Mouse (Mus musculus): ENCODE measurements around the gene Tcf15. TPM values are rescaled to one million over a fixed set of nuclear protein-coding genes. Genes with fewer than 3 reads are reported as not detected.

Tcf15 gene
- polyA plus RNA-seq, 1 experiment = not detected

DNA sequence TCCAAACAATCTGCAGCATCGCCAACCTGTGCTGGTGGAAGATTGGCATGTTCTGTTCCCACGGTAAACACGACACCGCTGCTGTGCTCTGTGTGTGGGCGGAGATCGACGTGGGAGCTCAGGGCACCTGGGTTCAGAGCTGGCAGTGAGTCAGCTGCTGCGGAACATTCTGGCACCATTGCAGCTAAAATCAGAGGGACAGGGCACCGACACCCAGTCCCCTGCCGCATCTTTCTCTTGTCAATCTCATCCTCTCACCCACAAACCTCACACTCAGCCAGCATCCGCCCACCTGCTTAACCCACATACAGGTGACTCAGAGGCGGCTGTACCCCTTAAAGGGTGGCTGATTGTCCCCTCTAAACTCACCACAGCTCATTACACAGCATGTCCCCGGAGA is 41.6 kb upstream of the Tcf15 start:
- Histone ChIP-seq H3K36me3 (ENCODE audit: control insufficient read depth, insufficient read depth) (no peaks in the 10 kb centered on the region), H3K4me2 (ENCODE audit: low read depth) (no peak overlapping the region), H3K27me3 (ENCODE audit: control insufficient read depth, insufficient read depth, insufficient read length) (peaks cover 10% of the 10 kb centered on the region), H3ac (ENCODE audit: control insufficient read depth, insufficient read length) (no peak overlapping the region), H3K79me2 (ENCODE audit: control insufficient read depth, insufficient read depth) (peaks cover 8% of the 10 kb centered on the region), H3K4me3 (no peak overlapping the region)
- no peak for TF ChIP-seq MYOG (IDR thresholded peaks at IDR 0.05; ENCODE audit: control insufficient read depth in 1 of 3, insufficient read depth in 1 of 3, insufficient read length in 2 of 3, low read depth in 2 of 3)
- no peak for TF ChIP-seq USF1 (IDR thresholded peaks at IDR 0.05; ENCODE audit: low read depth)
- TF ChIP-seq REST (IDR thresholded peaks at IDR 0.05; ENCODE audit: insufficient read depth, insufficient read length) = no peak
- TF ChIP-seq CEBPB (IDR thresholded peaks at IDR 0.05; ENCODE audit: insufficient read depth, poor library complexity, severe bottlenecking) = no peak
- TF ChIP-seq POLR2A (IDR thresholded peaks at IDR 0.05; ENCODE audit: insufficient read length, low read depth) = no peak
- TF ChIP-seq TCF3 (IDR thresholded peaks at IDR 0.05; ENCODE audit: insufficient read length, low read depth) = no peak
- no peak for TF ChIP-seq MYOD1 (IDR thresholded peaks at IDR 0.05; ENCODE audit: control insufficient read depth in 1 of 3, insufficient read length in 2 of 3, low read depth in 2 of 3)

DNA sequence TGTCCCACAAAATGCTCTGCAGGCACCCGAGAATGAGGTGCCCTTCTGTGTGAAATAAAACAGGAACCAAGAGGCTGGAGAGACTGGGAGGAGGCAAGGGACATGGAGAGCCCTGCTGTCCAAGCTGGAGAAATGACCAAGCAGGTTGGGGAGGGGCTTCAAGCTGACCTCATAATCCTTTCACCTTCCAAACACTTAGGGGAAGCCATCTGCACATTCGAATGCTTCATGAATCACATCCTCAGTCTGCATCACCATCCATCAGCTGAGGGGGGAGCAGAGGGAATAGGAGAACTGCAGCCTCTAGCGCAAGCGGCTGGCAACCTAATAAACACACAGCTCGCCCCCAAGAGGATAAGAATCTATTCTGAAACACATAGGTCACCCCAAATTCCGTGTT is 41.0 kb upstream of the Tcf15 start:
- peaks cover 10% of the 10 kb centered on the region for H3K27me3 ChIP-seq (ENCODE audit: control insufficient read depth, insufficient read depth, insufficient read length)
- H3K79me2 ChIP-seq (ENCODE audit: control insufficient read depth, insufficient read depth) = peaks cover 8% of the 10 kb centered on the region
- no peak for TF ChIP-seq MYOD1 (IDR thresholded peaks at IDR 0.05; ENCODE audit: control insufficient read depth in 1 of 3, insufficient read length in 2 of 3, low read depth in 2 of 3)

DNA sequence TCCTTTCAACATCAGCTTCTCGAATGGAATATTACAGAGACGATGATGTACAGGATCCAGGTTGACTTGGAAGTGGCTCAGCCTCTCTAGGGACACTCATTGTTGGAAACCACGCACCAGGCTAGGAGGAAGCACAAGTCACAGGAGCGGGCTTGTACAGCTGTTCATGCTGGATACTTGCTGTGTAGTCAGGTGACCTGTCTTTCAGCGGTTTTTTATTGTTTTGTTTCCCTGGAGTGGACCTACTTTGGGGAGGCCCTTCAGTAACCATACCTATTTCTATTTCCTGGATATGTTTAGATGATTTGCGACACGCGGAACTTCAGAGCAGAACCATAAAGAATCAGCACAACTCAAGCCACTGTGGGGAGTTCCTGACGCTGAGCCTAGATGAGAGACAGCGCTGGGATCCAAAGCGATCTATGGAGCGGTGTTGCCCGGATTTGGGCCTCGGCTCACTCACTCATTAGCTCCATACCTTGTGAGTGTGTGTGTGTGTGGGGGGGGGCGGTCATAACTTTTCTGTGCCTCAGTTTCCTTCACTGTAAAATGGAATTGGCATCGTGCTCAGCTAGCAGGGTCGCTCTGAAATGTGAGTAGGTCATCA is 38.5 kb upstream of the Tcf15 start:
- H3ac ChIP-seq (ENCODE audit: control insufficient read depth, insufficient read length) = peak overlapping the region; percentile 49

More for the DNA sequence above, 41.0 kb upstream of the Tcf15 start:
- Histone ChIP-seq H3K4me3 (no peak overlapping the region), H3K36me3 (ENCODE audit: control insufficient read depth, insufficient read depth) (no peaks in the 10 kb centered on the region), H3K4me2 (ENCODE audit: low read depth) (no peak overlapping the region), H3ac (ENCODE audit: control insufficient read depth, insufficient read length) (no peak overlapping the region)

DNA sequence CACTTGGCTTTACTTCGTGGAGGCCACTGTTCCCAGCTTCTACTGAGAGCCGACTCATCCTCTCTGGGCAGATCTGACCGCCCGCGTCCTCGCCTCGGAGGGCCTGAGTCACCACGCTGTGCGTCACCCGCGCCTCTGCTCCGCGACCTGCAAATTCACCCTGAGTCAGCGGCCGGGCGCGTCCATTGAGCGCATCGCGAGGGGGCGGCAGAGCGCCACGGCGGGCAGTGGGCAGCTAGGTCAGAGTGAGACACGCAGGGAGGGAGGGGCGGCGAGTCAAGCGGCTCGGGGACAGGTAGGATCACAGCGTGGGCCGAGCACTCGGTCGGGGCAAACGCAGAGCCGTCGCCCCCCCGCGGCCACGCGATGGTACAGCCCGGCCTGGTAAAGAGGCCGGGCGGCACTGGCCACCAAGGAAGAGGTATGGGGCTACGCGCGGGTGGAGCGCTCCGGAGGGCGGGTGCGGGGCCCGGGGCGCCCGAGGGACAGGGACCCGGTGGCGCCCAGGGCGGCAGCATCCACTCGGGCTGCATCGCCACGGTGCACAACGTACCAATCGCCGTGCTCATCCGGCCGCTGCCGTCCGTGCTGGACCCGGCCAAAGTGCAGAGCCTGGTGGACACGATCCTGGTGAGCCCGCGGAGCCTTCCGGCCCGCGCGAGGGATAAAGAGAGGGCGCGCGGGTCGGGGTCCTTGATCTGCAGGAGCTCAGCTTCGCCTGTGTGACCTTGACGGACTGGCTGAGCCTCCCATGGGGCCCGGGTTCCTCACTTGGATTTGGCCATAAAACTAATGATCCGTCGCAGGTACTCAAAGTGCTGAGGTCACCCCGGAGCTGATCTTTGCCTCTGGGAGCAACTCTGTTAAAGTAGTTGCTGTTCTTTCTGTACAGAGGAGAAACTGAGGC is 37.8 kb upstream of the Tcf15 start, which contains the start of gene Srxn1:
Srxn1 (plus strand) TSS at position 199 of the 907 bp plus-strand sequence.
- Histone ChIP-seq H3K79me2 (ENCODE audit: control insufficient read depth, insufficient read depth) (peaks cover 8% of the 10 kb centered on the region), H3K4me2 (ENCODE audit: low read depth) (peak within 1 kb of the TSS; percentile 76), H3K36me3 (ENCODE audit: control insufficient read depth, insufficient read depth) (peaks cover 9% of the 10 kb centered on the region), H3K4me3 (peak within 1 kb of the TSS; percentile 48), H3K27me3 (ENCODE audit: control insufficient read depth, insufficient read depth, insufficient read length) (no peaks in the 10 kb centered on the region), H3ac (ENCODE audit: control insufficient read depth, insufficient read length) (peak within 1 kb of the TSS; percentile 49)
- no peak for TF ChIP-seq TCF3 (IDR thresholded peaks at IDR 0.05; ENCODE audit: insufficient read length, low read depth)
- TF ChIP-seq MYOD1 (IDR thresholded peaks at IDR 0.05; ENCODE audit: control insufficient read depth in 1 of 3, insufficient read length in 2 of 3, low read depth in 2 of 3) = peak in 1 of 3 experiments; percentile 42
- peak; percentile 73 for TF ChIP-seq POLR2A (IDR thresholded peaks at IDR 0.05; ENCODE audit: insufficient read length, low read depth)
- peak; percentile 46 for TF ChIP-seq POLR2AphosphoS2 (IDR thresholded peaks at IDR 0.05; ENCODE audit: insufficient read length, low read depth)
- peak in 2 of 3 experiments; percentile 13 to 58 for TF ChIP-seq MYOG (IDR thresholded peaks at IDR 0.05; ENCODE audit: control insufficient read depth in 1 of 3, insufficient read depth in 1 of 3, insufficient read length in 2 of 3, low read depth in 2 of 3)

More for the DNA sequence above, 38.5 kb upstream of the Tcf15 start:
- H3K4me2 ChIP-seq (ENCODE audit: low read depth) = peak overlapping the region; percentile 76
- H3K79me2 ChIP-seq (ENCODE audit: control insufficient read depth, insufficient read depth) = peaks cover 8% of the 10 kb centered on the region
- H3K36me3 ChIP-seq (ENCODE audit: control insufficient read depth, insufficient read depth) = peaks cover 9% of the 10 kb centered on the region
- no peak for TF ChIP-seq E2F4 (IDR thresholded peaks at IDR 0.05; ENCODE audit: insufficient read depth)
- peak; percentile 16 for TF ChIP-seq USF1 (IDR thresholded peaks at IDR 0.05; ENCODE audit: low read depth)
- peak in 1 of 3 experiments; percentile 40 for TF ChIP-seq MYOG (IDR thresholded peaks at IDR 0.05; ENCODE audit: control insufficient read depth in 1 of 3, insufficient read depth in 1 of 3, insufficient read length in 2 of 3, low read depth in 2 of 3)
- TF ChIP-seq MYOD1 (IDR thresholded peaks at IDR 0.05; ENCODE audit: control insufficient read depth in 1 of 3, insufficient read length in 2 of 3, low read depth in 2 of 3) = peak in 2 of 3 experiments; percentile 54 to 69
- peak overlapping the region; percentile 48 for H3K4me3 ChIP-seq
- no peaks in the 10 kb centered on the region for H3K27me3 ChIP-seq (ENCODE audit: control insufficient read depth, insufficient read depth, insufficient read length)

DNA sequence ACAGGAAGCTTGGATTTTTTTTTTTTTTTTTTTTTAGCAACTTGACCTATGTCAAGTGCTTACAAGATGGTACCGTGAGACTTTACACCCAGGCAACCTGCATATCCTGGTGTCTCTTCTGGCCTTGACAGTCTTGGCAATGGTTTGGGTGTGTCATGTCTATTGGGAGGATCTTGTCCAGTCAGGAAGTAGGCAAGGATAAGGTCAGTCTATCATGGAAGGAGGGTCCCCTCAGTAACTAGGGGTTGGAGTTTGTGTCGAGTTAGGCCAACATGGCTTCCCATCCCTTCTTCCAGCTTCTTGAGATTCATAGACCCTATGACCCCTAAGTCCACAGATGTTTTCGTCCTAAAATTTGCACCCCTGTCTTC is 37.2 kb upstream of the Tcf15 start:
- H3K79me2 ChIP-seq (ENCODE audit: control insufficient read depth, insufficient read depth) = peaks cover 8% of the 10 kb centered on the region
- peak overlapping the region; percentile 76 for H3K4me2 ChIP-seq (ENCODE audit: low read depth)
- H3K36me3 ChIP-seq (ENCODE audit: control insufficient read depth, insufficient read depth) = peaks cover 9% of the 10 kb centered on the region
- H3ac ChIP-seq (ENCODE audit: control insufficient read depth, insufficient read length) = peak overlapping the region; percentile 49
- H3K27me3 ChIP-seq (ENCODE audit: control insufficient read depth, insufficient read depth, insufficient read length) = no peaks in the 10 kb centered on the region
- TF ChIP-seq USF1 (IDR thresholded peaks at IDR 0.05; ENCODE audit: low read depth) (no peak), POLR2A (IDR thresholded peaks at IDR 0.05; ENCODE audit: insufficient read length, low read depth) (no peak), POLR2AphosphoS2 (IDR thresholded peaks at IDR 0.05; ENCODE audit: insufficient read length, low read depth) (no peak), MAX (IDR thresholded peaks at IDR 0.05; ENCODE audit: low read depth) (no peak), E2F4 (IDR thresholded peaks at IDR 0.05; ENCODE audit: insufficient read depth) (no peak), TCF3 (IDR thresholded peaks at IDR 0.05; ENCODE audit: insufficient read length, low read depth) (no peak), SRF (IDR thresholded peaks at IDR 0.05; ENCODE audit: control insufficient read depth, insufficient read length, low read depth) (no peak), REST (IDR thresholded peaks at IDR 0.05; ENCODE audit: insufficient read depth, insufficient read length) (no peak), MYOG (IDR thresholded peaks at IDR 0.05; ENCODE audit: control insufficient read depth in 1 of 3, insufficient read depth in 1 of 3, insufficient read length in 2 of 3, low read depth in 2 of 3) (no peak), CEBPB (IDR thresholded peaks at IDR 0.05; ENCODE audit: insufficient read depth, poor library complexity, severe bottlenecking) (no peak), TCF12 (IDR thresholded peaks at IDR 0.05; ENCODE audit: insufficient read depth, poor library complexity, severe bottlenecking) (no peak), MYOD1 (IDR thresholded peaks at IDR 0.05; ENCODE audit: control insufficient read depth in 1 of 3, insufficient read length in 2 of 3, low read depth in 2 of 3) (no peak)
- H3K4me3 ChIP-seq = peak overlapping the region; percentile 48
